Mouse (Mus musculus): ENCODE data around the gene Oat.

Gene Oat

DNA sequence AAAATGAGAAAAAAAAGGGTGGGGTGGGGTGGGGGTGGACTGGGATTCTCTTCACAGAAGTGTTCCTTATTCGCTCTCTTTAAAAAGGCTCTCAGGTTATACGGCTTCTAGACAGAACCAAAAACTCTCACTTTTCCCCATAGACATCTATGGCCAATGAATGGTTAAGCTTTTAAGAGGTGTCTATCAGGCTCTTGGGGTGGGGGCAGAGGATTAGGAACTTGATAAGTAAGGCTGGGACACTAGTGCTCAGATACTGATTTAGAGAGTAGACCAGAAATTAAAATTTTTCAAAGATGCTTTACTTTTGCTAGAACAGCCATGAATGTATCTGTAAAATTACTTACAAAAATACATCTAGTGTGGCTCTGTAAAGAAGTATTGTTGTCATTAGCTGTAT lies 18.1 kb upstream of the Oat start:
- no peak for DNase-seq (ENCODE audit: extremely low spot score, low spot score)

DNA sequence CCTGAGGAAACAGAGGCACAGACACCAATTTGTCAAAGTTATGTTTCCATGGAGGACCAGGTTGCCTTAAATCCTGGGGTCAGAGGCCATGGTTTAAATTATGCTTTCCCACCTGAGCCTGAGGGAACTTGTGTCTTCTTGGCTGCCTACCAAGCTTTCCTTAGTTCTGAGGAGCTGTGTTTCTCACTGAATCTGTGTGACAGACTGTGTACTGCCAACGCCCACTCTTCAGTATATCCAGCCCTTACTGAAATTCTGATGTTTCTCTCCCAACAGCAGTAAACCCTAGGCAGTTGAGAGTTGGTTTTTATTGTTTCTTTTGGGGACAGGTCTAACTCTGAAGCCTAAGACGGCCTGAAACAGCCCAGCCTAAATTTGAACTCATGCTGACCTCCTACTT lies 17.6 kb upstream of the Oat start:
- DNase-seq (ENCODE audit: extremely low spot score, low spot score), result no peak

DNA sequence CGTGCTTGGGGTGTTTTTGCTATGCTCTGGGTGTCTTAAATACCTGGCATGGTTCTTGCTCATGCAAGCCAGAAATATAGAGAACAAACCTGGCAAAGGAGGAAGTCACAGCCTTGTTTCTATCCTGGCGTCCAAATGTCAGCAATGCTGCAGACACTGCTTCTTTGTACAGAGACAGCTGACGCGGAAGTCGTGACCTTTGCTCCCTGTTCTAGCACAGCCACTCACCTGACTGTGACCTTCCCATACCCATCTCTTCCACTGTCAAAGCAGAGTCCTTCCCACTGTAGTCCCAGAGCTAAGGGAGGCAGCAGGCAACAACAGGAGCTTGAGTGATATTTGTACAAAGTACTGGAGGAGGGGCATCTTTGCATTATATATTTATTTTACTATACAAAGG lies 13.4 kb upstream of the Oat start:
- no peak for DNase-seq (ENCODE audit: extremely low spot score, low spot score)

DNA sequence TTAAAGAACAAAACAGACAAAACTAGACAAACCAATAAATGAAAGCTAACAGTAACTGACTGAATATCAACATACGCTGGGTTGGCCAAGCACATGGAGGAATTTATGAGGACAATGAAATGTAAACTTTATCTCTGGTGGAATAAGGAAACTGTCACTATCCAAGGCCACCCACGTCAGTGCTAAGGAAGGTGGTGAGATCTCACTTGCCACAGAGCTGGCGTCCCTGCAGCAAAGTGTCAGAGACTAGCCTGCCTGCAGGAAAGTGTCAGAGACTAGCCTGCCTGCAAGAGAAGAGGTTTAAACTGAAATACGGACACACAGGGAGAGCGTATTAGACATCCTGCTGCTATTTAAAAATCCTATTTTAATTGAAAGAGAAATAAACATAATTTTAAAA lies 11.0 kb upstream of the Oat start:
- DNase-seq (ENCODE audit: extremely low spot score, low spot score), result no peak

DNA sequence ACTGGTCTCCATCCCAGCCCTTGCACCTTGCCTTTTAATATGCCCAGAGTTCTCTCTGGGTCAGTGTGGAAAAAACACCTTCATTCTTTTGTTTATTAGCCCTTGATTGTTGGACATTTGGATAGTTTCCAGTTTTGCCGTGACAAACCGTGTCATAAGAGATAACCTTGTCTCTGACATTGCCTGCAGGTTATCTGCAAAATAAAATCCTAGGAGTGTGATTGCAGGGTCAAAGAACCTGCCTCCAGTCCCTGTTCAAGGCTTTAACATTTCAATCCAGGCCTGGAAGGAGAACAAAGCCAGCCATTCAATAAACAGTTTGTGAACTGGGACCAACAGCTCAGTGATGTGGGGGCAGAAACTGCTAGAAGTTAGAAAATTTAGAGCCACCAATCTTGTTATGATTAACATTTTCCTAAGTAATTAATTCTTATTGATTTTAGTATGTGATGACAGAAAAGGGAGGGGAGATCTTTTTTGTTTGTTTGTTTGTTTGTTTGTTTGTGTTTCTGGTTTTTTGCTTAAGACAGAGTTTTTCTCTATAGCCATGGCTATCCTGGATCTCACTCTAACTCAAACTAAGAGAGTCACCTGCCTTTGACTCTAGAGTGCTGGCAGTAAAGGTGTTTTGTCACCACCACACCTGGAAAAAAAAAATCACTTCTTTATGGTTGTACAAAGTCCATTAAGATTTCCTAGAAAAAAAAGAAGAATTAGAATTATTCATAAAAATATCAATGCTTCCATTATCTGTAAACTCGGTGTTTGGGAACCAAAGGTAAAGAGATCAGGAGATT lies 9.7 kb upstream of the Oat start:
- no peak for DNase-seq (ENCODE audit: extremely low spot score, low spot score)

DNA sequence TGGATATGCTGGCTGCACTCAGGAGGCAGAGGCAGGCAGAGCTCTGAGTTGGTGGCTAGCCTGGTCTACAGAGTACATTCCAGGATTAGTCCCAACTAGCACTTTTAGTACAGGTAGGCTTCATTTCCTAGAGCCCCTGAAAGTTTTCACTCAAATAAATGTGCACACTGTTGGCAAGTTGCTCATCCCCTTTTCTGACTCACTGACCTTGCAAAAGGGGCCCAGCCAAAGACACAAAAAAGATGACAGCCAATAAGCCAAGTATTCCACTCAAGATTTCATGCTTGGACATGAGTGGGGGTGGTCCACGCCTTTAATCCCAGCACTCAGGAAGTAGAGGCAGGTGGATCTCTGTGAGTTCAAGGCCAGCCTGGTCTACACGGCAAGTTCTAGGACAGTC lies 5.2 kb upstream of the Oat start:
- no peak for DNase-seq (ENCODE audit: extremely low spot score, low spot score)

DNA sequence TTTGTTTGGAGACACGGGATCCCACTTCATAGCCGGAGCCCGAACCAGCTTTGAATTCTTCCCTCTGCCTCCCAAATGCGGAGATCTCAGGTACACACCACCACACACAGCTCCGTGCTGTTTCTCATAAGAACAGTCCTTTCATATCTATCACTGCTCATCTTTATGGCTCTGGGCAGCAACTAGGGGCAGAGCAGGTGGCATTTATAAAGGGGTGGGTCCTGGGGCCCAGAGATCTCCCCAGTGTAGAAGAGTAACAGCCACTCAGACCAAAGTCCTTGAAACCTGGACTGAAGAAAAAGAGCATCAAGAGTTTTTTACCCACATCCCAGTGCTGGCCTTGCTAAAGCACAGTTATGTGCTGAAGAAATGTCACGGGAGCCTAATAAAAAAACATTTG lies 4.3 kb upstream of the Oat start:
- DNase-seq (ENCODE audit: extremely low spot score, low spot score), result no peak

DNA sequence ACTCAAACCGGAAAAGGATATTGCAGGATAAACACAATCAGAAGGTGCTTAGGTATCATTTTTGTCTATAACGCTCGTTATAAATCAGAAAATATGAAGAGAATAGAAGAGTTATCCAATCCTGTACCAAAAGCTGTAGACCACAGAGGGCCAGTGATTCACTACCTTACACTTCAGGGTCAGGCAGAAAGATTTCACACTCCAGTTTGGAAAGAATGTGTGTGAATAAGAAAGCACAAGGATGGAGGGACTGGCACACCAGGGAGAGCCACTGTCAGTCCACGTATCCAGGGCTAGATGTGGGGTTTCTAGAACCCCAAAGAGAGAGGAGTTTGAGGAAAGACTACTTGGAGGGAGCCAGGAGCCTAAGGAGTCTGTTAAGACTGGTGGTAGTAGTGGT lies 693 bp upstream of the Oat start:
- DNase-seq (ENCODE audit: extremely low spot score, low spot score), result no peak

DNA sequence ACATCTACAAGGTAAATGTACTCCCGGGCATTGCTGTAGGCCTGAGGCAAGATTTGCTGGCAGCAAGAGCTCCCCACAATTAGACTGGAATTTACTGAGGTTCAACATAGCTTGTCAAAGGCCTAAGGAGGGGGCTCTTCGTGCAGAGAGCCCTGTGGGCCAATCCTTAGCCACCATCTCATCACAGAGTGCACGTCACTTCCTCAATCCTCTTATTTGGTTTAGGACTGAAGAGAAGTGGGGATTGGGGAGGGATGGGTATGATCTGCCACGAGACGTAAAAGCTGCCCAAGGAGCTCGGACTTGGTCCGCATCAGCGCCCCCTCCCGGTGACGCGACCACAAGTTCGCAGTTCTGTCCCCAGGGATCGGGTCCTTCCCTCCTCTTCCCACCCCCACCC lies 575 bp downstream of the Oat start:
- DNase-seq (ENCODE audit: extremely low spot score, low spot score), result peak; percentile 84

DNA sequence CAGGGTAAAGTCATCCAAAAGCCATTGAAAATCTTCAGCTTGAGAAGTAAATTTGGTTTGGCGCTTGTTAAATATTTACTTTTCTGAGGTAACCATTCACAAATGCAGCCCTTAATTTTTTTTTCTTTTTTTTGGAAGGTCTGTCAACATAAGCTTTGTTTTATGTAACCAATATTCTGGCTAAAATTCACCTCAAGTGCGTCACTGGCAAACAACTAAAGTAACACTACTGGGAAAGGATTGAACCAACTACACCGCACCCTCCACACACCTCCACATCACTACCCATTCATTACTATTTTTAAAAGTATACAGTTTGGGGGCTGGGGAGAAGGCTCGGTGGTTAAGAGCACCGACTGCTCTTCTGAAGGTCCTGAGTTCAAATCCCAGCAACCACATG lies 1.6 kb downstream of the Oat start:
- DNase-seq (ENCODE audit: extremely low spot score, low spot score), result no peak

DNA sequence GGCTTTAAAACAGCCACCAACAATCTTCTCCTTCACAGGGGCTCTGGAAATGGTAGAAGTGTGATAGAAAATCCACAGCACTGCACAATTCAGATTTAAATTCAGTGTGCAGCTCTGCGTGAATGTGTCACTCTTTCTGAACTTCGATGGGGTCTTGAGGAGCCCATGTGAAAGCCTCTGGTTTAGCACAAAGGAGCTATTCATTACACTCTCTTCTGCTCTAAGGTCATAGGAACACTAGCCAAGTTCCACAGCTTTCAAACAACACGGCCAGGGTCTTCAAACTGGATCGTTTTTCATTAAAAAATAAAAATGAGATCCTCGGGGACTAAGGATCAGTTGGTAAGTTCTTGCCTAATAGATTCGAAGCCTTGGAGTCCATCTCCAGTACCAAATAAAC lies 3.0 kb downstream of the Oat start:
- DNase-seq (ENCODE audit: extremely low spot score, low spot score), result no peak

DNA sequence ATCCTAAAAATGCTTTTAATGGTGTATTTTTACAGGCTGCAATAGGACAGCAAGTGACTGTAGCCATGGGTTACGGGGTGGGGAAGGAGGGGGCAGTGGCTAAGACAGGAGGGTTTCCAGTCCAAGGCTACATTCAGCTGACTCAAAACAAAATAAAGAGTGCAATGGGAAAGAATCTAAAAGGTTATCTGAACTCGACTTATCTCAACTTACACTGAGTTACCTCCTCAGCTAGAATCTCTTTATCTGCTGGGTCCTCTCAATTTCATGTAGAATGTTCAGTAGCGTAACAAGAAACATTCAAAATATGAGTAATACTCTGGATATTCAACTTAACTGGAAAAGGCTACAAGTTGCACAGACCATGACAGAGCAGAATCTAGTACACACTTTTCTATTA lies 3.5 kb downstream of the Oat start:
- DNase-seq (ENCODE audit: extremely low spot score, low spot score), result no peak

DNA sequence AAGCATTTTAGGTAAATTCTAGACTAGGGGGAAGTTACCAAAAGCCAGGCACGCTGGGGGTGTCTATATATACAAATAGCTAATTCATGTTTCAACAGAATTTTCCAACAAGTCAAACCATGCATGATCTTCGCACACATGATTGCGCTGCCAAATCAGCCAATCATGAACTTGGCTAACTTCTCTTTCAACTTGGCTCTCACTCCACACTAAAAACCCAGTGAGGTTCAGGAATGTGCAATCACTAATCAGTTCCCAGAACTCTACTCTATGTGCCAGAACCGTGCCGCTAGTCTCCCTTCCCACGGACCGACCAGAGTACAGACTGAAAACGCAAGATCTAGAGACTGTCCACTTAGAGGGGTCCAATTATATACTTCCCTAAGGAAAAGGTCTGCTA lies 4.7 kb downstream of the Oat start:
- no peak for DNase-seq (ENCODE audit: extremely low spot score, low spot score)

DNA sequence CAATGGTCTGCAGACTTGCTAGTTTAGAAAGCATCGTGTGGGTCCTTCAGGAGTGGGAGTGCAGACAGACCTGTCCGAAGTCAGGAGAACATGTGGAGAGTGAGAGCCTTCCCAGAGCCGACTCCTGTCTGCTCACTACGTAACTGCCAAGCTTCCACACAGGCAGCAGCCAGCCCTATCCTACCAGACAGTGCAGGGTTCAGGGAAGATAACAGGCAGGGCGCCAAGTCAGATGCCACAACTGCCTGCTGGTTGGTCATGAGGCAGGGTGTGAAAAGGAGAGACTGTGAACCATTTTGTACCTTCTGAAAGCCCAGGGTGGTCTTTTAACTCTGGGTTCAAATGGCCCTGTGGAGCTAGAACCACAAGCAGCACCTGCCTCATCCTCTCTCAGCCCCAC lies 6.1 kb downstream of the Oat start:
- no peak for DNase-seq (ENCODE audit: extremely low spot score, low spot score)

DNA sequence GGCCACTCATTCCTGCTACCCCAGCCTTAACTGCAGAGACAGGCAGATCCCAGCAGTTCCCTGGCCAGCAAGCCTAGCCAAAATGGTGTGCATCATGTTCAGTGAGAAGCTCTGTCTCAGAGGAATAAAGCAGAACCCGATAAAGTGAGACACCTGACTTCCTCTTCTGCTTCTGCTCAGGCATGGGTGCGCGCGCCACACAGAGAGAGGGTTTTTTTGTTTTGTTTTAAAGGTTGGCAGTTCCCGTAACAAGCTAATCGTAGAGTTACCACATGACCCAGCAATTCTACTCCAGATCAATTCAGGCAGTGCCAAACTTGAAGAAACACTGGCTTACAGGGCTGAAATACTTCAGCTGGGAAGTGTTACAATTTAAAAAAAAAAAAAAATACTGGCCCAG lies 7.4 kb downstream of the Oat start:
- no peak for DNase-seq (ENCODE audit: extremely low spot score, low spot score)

DNA sequence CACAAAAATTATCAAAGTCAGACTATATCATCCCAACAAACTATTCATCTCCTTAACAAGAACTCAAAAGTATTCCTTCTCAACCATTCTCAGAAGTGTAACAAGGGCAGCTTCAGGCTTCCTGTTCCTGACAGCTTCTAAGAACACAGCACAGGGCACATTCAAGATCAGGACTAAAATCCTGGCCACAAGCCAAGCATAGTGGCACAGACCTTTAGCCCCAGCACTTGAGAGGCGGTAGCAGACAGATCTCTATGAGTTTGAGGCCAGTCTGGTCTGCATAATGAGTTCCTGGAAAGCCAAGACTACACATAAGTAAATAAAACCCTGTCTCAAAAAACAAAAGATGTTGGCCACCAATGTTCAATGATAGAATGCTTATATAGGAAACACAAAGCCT lies 10.4 kb downstream of the Oat start:
- DNase-seq (ENCODE audit: extremely low spot score, low spot score), result no peak

DNA sequence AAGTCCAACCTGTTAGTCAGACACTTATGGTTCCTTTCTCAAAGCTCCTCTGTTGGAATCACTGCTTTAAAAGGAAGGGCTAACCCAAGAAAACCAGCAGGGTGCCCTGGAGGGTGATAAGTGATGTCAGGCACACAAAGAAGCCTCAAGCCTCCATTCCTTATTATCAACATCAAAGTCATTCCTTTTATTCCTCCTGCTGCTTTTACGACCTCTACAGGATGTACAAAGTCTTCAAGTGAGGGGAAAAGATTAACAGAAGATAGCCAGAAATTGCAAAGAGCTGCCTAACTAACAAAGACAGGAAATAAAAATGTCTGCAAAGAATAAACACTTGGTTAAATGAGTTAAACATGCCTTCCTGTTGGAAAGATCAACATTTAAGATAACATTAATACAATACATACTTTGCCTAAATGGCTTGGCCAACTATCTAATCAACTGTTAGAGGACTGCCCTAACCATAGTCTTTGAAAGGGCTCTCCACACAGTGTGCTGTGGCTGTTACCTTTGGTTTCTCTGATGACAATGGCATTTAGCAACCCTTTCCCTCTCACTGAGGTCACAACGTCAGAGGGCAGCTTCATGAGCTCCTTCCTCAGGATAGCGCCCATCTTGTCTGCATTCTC lies 16.9 kb downstream of the Oat start:
- no peak for DNase-seq (ENCODE audit: extremely low spot score, low spot score)

DNA sequence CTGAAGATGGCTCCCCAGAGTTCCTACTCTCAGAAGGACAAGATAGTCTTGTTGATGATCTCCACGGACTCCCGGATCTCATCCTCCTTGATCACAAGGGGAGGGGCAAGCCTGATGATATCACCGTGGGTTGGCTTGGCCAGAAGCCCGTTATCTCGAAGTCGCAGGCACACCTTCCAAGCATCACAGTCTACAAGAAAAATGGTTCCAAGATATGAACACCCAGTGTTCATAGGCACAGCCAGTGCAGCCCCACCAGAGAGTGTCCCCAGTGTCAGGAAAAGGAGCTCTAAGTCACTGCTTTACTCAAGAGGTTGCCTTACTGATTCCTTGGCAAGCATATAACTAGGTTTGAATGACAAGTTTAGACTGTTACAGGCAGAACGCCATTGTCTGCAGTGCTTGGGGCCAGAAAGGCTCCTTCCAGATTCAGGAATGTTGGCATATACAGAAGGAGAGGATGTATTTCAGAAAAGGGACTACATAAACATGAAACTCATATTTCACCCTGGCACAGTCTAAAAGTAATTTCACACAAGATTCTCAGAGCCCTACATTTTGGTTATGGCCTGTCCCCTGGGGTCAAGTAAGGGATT lies 18.0 kb downstream of the Oat start:
- DNase-seq (ENCODE audit: extremely low spot score, low spot score), result no peak

DNA sequence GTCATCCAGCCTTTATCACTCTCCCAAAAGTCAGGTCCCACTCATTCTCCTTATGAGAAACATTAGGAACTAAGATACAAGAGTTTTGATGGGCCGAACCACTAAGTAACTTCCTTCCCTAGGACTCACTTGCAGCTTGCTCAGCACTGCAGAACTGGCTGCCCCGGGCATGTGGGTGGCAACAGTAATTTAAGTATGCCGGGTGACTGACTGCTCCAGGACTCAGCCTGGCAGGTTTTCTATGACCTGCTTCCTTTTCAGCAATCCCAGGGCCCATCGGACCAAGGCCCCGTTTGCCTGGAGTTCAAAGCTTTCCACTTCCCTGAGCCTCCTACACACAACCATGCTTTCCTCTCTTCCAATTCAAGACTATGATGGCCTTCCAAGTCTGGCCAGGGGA lies 19.6 kb downstream of the Oat start:
- no peak for DNase-seq (ENCODE audit: extremely low spot score, low spot score)

DNA sequence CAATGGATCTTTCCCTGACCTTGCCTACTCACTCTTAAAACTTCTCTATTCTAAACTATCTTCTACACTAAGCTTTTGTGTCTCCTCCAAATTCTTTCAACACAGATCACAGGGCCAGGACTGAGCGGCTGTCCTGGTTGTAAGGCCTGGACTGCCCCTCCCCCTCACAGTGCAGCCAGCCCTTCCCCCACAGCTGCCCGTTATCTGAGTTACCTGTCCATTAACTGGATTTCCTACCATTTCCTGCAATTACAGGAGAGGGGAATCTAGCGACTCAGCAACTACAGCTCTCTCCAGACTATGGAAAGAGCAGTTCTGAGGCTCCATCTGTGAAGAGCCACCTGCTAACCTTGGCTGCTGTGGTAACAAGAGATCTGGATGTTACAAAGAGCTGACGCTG lies 20.3 kb downstream of the Oat start:
- no peak for DNase-seq (ENCODE audit: extremely low spot score, low spot score)

DNA sequence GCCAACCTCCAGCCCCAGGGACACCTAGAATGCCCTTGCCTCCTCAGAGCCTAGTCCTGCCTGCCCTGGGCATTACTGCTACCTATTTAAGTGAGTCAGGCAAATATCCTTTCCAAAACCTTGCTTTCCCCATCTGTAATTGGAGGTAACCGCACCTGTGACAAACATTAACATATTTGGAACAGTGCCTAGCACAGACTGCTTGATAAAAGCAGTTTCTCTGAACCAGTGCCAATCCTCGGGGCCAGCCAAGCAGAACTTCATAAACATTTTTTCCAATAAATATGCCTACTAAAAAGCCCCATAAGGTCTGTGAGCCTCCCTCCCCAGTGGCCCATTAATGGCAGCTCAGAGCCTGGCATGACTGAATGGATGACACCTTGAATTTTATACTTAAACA lies 22.1 kb downstream of the Oat start:
- DNase-seq (ENCODE audit: extremely low spot score, low spot score), result no peak

DNA sequence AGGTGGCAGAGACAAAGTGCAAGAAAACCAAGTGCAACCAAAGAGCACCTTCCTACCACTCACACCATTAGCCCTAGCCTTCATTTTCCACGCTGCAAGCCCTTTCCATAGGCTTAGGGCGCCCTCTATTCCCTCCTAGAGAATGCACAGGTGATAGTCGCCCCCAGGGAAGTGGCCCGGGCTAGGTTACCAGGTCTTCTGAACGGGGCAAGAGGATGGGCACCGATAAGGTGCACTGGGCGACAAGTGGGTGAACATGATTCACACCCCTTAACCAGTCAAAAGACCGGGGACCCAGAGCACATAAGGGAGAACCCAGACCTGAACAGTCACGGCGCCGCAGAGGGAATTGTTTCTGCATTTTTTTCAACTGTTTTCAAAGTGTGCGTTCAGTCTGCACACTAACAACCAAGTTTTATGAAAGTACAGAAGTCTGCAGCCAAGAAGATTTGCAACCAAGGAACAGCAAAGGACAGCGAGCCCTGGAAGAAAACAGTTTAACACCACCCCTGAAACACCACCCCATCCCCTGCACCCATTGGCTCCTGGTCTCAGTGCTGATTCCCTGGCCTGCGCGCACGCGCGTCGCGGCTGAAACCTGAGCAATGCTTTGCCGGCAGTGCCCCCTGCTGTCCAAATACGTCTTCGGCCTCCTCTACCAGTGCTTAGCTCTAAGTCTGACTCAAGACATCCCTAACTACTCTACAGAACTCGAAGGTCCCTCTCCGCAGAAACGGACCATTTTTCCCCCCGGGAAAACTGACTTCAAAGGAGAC lies 24.7 kb downstream of the Oat start:
- peak; percentile 94 for DNase-seq (ENCODE audit: extremely low spot score, low spot score)
